Mouse (Mus musculus): ENCODE measurements at regions not wholly inside any gene's neighbourhood (a gene's known extent, or its start where the extent isn't known, plus 50 kb on each side); places are given as distances from the start of the nearest gene placed in this dataset.

DNA sequence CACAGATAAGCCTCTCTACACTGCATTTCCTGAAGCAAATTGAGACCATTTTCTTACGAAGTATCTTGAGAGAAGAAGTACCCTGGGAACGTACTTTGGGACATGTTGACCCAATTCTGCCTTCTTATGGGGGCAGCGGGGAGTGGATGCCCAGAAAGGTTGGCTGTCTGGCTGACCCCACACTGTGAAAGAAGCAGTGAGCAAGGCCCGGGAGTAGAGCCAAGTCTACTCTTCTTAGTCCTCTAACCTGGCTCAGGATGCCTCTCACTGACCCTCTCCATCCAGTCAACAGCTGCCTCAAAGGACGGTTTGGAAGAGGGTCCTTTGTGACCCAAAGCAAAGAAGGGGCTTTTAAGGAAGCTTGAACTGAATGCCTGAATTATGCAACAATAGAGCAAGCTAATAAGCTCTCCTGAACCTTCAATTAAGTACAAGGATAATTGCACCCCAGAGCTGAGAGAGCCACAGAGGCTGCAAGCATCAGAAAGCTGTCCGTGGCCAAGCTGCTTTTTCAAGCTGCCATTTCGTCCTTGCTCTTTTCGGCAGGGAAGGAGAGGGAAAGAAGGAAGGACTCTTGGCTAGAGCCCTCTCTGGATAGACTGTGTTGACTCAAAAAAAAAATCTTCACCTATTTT lies 70.3 kb downstream of the Pctp start:
- Histone ChIP-seq H3K27me3 (ENCODE audit: control insufficient read depth, insufficient read depth, low read length) (peaks cover 6% of the 10 kb centered on the region; the same call in 1 of the 2 replicates), H3K36me3 (ENCODE audit: control insufficient read depth, insufficient read depth, low read length) (no peaks in the 10 kb centered on the region), H3K27ac (replicated peaks in 1 of 2; ENCODE audit: control insufficient read depth in 1 of 2, insufficient read depth in 1 of 2, low read depth in 2 of 2, low read length in 2 of 2) (no peak overlapping the region), H3K4me3 (ENCODE audit: control insufficient read depth in 1 of 2, insufficient read depth in 1 of 2, low read depth in 1 of 2, low read length in 2 of 2) (no peak overlapping the region), H3K9me3 (ENCODE audit: control insufficient read depth, low read length) (no peaks in the 10 kb centered on the region), H3K4me1 (ENCODE audit: control insufficient read depth in 2 of 2, insufficient read depth in 2 of 2, low read length in 2 of 2) (no peaks in the 10 kb centered on the region), H3K9ac (ENCODE audit: low read length) (no peak overlapping the region), H3K4me2 (ENCODE audit: low read length) (no peak overlapping the region)
- no peak for ATAC-seq (ENCODE audit: insufficient number of reproducible peaks, insufficient read depth, low FRiP score, low read depth)
- 75% methylated on average over 8 of the region's 8 CpGs for WGBS

DNA sequence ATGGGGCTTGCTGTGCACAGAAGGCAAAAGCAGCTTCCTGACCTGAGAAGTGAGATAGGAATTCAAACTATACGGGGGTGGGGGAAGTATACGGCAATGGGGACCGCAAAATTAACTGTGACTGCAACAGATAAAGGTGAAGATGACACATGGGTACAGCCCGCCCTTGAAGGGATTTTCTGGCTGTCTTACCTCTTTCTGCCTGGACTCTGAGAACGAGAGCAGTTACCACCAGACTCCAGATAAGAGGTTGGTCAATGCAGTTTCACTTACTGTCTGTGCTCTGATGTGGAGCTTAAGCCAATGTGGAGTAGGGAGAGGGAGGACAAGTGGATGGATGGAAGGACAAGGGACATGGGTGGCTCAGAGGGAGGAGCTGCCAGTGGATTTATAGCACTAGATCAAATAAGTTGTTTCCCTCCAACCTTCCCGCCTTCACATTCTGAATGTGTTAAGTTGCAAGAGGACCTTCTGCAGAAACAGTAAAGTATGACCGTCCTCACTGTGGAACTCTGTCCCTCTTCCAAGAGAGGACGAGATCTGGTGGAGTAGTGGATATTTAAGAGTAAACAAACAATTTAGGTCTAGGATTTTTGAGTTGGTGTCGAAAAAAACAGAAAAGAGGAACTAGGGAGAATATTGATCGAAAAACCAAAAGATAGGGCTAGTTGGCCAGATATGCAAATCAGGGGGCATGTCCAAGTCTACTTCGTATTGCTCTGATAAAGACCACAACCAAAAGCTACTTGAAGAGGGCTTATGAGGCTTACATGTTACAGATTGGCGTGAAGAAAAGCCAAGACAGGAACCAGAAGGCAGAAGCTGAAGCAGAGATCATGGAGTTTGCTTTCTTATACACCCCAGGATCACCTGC lies 73.3 kb downstream of the Pctp start:
- Histone ChIP-seq H3K4me2 (ENCODE audit: low read length) (no peak overlapping the region), H3K9me3 (ENCODE audit: control insufficient read depth, low read length) (no peaks in the 10 kb centered on the region), H3K36me3 (ENCODE audit: control insufficient read depth, insufficient read depth, low read length) (no peaks in the 10 kb centered on the region), H3K9ac (ENCODE audit: low read length) (no peak overlapping the region), H3K27me3 (ENCODE audit: control insufficient read depth, insufficient read depth, low read length) (peaks cover 6% of the 10 kb centered on the region; the same call in 1 of the 2 replicates), H3K4me1 (ENCODE audit: control insufficient read depth in 2 of 2, insufficient read depth in 2 of 2, low read length in 2 of 2) (no peaks in the 10 kb centered on the region), H3K27ac (replicated peaks in 1 of 2; ENCODE audit: control insufficient read depth in 1 of 2, insufficient read depth in 1 of 2, low read depth in 2 of 2, low read length in 2 of 2) (no peak overlapping the region), H3K4me3 (ENCODE audit: control insufficient read depth in 1 of 2, insufficient read depth in 1 of 2, low read depth in 1 of 2, low read length in 2 of 2) (no peak overlapping the region)
- WGBS = 75% methylated on average over 12 of the region's 12 CpGs
- no peak for ATAC-seq (ENCODE audit: insufficient number of reproducible peaks, insufficient read depth, low FRiP score, low read depth)

DNA sequence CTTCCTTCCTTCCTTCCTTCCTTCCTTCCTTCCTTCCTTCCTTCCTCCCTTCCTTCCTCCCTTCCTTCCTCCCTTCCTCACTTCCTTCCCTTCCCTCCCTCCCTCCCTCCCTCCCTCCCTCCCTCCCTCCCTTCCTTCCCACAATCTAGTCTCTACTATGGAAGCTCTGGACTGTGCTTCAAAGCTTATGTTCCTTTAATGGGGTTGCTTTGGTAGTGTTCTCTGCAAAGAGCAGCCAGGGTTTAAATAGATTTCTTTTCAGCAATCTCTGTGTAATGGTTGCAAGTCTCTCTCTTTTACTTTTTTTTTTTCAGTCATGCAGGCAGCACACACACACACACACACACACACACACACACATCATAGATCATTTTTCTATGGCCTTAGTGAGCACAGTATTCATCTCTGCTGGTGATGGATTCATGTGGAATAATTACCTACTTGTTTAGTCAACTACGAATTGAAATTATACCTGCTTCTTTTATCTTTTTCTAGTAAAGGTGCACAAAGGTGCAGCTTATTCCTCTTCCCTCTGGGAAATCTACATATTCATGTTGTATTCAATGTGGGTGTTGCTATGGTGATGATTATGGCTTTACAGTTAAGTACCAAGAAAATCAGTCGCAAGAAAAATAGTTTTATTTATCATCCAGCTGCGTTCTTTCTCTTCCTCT lies 75.1 kb downstream of the Pctp start:
- Histone ChIP-seq H3K36me3 (ENCODE audit: control insufficient read depth, insufficient read depth, low read length) (no peaks in the 10 kb centered on the region), H3K27ac (replicated peaks in 1 of 2; ENCODE audit: control insufficient read depth in 1 of 2, insufficient read depth in 1 of 2, low read depth in 2 of 2, low read length in 2 of 2) (no peak overlapping the region), H3K4me1 (ENCODE audit: control insufficient read depth in 2 of 2, insufficient read depth in 2 of 2, low read length in 2 of 2) (peaks cover 0 to 4% of the 10 kb centered on the region in 2 experiments; a peak in 1 of 4 replicates), H3K4me3 (ENCODE audit: control insufficient read depth in 1 of 2, insufficient read depth in 1 of 2, low read depth in 1 of 2, low read length in 2 of 2) (no peak overlapping the region), H3K9ac (ENCODE audit: low read length) (no peak overlapping the region), H3K9me3 (ENCODE audit: control insufficient read depth, low read length) (no peaks in the 10 kb centered on the region), H3K27me3 (ENCODE audit: control insufficient read depth, insufficient read depth, low read length) (peaks cover 6% of the 10 kb centered on the region; the same call in 1 of the 2 replicates), H3K4me2 (ENCODE audit: low read length) (no peak overlapping the region)
- ATAC-seq (ENCODE audit: insufficient number of reproducible peaks, insufficient read depth, low FRiP score, low read depth) = no peak
- WGBS = 80% methylated on average over 3 of the region's 3 CpGs

DNA sequence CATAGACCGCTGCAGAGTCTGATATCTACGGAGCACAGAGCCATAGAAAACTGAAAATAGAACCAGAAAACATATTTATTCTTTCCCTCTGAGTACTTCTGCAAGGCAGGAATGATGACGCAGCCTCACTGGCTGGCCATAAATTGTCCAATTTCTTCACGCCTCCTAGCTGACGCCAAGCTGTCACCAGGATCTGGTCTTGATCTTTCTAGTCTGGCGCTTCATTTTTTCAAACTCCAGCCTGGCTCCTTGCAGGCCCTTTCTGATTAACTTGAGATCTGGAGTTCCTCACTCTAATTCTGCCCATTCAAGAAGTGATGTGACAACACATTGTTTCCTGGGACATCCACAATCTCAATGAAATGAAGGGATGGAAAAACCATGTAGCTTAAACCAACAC lies 80.1 kb downstream of the Pctp start:
- Histone ChIP-seq H3K4me2 (ENCODE audit: low read length) (0 out of 2 replicates have a peak overlapping the region, but pooled peaks have one; percentile 16), H3K4me1 (ENCODE audit: control insufficient read depth in 2 of 2, insufficient read depth in 2 of 2, low read length in 2 of 2) (peaks cover 0 to 10% of the 10 kb centered on the region in 2 experiments; a peak in 3 of 4 replicates), H3K27ac (replicated peaks in 1 of 2; ENCODE audit: control insufficient read depth in 1 of 2, insufficient read depth in 1 of 2, low read depth in 2 of 2, low read length in 2 of 2) (no peak overlapping the region), H3K4me3 (ENCODE audit: control insufficient read depth in 1 of 2, insufficient read depth in 1 of 2, low read depth in 1 of 2, low read length in 2 of 2) (no peak overlapping the region), H3K36me3 (ENCODE audit: control insufficient read depth, insufficient read depth, low read length) (no peaks in the 10 kb centered on the region), H3K9ac (ENCODE audit: low read length) (no peak overlapping the region), H3K9me3 (ENCODE audit: control insufficient read depth, low read length) (no peaks in the 10 kb centered on the region), H3K27me3 (ENCODE audit: control insufficient read depth, insufficient read depth, low read length) (0 out of 2 replicates have a peak, but pooled peaks cover 3% of the 10 kb centered on the region)
- 16% methylated on average over 6 of the region's 6 CpGs for WGBS
- no peak for ATAC-seq (ENCODE audit: insufficient number of reproducible peaks, insufficient read depth, low FRiP score, low read depth)

DNA sequence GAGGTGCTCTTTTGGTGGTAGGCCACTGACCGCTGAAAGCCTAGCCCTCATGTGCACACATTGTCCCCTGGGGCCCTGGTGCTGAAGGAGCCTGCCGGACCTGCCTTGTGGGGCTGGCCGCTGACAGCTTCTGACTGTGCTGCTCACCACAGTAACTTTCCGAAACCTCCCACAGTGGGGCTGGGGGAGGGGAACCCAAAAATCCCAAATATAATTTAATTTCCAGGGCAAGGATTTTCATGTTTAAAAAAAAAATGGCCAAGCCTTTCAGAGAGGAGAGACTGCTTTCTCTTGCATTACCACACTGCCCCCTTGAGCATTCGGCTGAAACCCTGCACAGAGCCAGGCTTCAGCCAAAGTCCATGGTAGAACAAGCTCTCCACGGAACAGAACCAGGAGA lies 81.5 kb downstream of the Pctp start:
- 28% methylated on average over 6 of the region's 6 CpGs for WGBS

DNA sequence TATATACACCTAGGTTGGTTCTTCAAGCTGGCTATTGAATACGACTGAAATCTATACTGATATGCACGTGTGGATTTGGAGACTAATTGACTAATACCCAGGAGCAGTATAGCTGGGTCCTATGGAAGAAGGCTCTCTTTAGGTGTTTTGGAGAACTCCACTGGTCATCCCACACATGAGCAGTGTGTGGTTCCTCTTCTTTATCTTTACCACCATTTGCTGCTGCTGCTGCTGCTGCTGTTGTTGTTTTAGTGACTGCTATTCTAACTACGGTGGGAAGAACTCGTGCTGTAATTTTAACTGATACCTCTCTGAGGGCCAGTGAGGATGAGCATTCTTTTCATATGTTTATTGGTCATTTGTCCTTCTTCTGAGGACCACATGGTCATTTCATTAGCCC lies 86.9 kb downstream of the Pctp start:
- 62% methylated on average over 4 of the region's 4 CpGs for WGBS
- 0 out of 2 replicates have a peak, but pooled peaks cover 7% of the 10 kb centered on the region for H3K27me3 ChIP-seq (ENCODE audit: control insufficient read depth, insufficient read depth, low read length)
- H3K36me3 ChIP-seq (ENCODE audit: control insufficient read depth, insufficient read depth, low read length) = no peaks in the 10 kb centered on the region
- no peak overlapping the region for H3K4me2 ChIP-seq (ENCODE audit: low read length)
- no peaks in the 10 kb centered on the region for H3K9me3 ChIP-seq (ENCODE audit: control insufficient read depth, low read length)
- no peak overlapping the region for H3K9ac ChIP-seq (ENCODE audit: low read length)
- H3K27ac ChIP-seq (replicated peaks in 1 of 2; ENCODE audit: control insufficient read depth in 1 of 2, insufficient read depth in 1 of 2, low read depth in 2 of 2, low read length in 2 of 2) = no peak overlapping the region
- H3K4me1 ChIP-seq (ENCODE audit: control insufficient read depth in 2 of 2, insufficient read depth in 2 of 2, low read length in 2 of 2) = peaks cover 0 to 5% of the 10 kb centered on the region in 2 experiments; a peak in 1 of 4 replicates
- no peak overlapping the region for H3K4me3 ChIP-seq (ENCODE audit: control insufficient read depth in 1 of 2, insufficient read depth in 1 of 2, low read depth in 1 of 2, low read length in 2 of 2)
- ATAC-seq (ENCODE audit: insufficient number of reproducible peaks, insufficient read depth, low FRiP score, low read depth) = no peak

More for the DNA sequence above, 81.5 kb downstream of the Pctp start:
- no peak for ATAC-seq (ENCODE audit: insufficient number of reproducible peaks, insufficient read depth, low FRiP score, low read depth)
- H3K9ac ChIP-seq (ENCODE audit: low read length) = no peak overlapping the region
- no peaks in the 10 kb centered on the region for H3K36me3 ChIP-seq (ENCODE audit: control insufficient read depth, insufficient read depth, low read length)
- no peak overlapping the region for H3K27ac ChIP-seq (replicated peaks in 1 of 2; ENCODE audit: control insufficient read depth in 1 of 2, insufficient read depth in 1 of 2, low read depth in 2 of 2, low read length in 2 of 2)
- H3K4me1 ChIP-seq (ENCODE audit: control insufficient read depth in 2 of 2, insufficient read depth in 2 of 2, low read length in 2 of 2) = peaks cover 0 to 10% of the 10 kb centered on the region in 2 experiments; a peak in 3 of 4 replicates
- no peaks in the 10 kb centered on the region for H3K9me3 ChIP-seq (ENCODE audit: control insufficient read depth, low read length)
- H3K27me3 ChIP-seq (ENCODE audit: control insufficient read depth, insufficient read depth, low read length) = 0 out of 2 replicates have a peak, but pooled peaks cover 3% of the 10 kb centered on the region
- no peak overlapping the region for H3K4me2 ChIP-seq (ENCODE audit: low read length)
- H3K4me3 ChIP-seq (ENCODE audit: control insufficient read depth in 1 of 2, insufficient read depth in 1 of 2, low read depth in 1 of 2, low read length in 2 of 2) = no peak overlapping the region

DNA sequence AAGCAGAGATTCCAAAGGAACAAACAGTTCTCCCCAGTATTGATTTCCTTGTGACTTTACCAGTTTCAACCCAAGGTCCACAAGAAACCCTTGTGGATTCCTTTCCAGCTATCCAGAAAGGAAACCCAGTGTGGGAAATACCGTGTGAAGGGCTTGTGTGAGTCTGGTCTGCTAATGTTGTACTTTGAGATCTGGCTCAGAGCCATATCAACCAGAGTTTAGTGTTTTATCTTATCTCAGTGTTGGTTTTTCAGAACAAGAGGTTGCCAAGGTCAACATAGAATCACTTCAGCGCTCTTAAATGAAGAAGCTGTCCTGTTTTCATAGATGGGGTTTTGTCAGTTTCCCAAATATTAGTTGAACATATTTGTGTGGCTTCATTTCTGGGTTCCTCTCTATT lies 88.1 kb downstream of the Pctp start:
- peak; percentile 26; the same call in 1 of the 2 replicates for ATAC-seq (ENCODE audit: insufficient number of reproducible peaks, insufficient read depth, low FRiP score, low read depth)
- Histone ChIP-seq H3K4me1 (ENCODE audit: control insufficient read depth in 2 of 2, insufficient read depth in 2 of 2, low read length in 2 of 2) (peaks cover 0 to 5% of the 10 kb centered on the region in 2 experiments; a peak in 1 of 4 replicates), H3K36me3 (ENCODE audit: control insufficient read depth, insufficient read depth, low read length) (no peaks in the 10 kb centered on the region), H3K4me3 (ENCODE audit: control insufficient read depth in 1 of 2, insufficient read depth in 1 of 2, low read depth in 1 of 2, low read length in 2 of 2) (no peak overlapping the region), H3K9me3 (ENCODE audit: control insufficient read depth, low read length) (no peaks in the 10 kb centered on the region), H3K27me3 (ENCODE audit: control insufficient read depth, insufficient read depth, low read length) (0 out of 2 replicates have a peak, but pooled peaks cover 7% of the 10 kb centered on the region), H3K27ac (replicated peaks in 1 of 2; ENCODE audit: control insufficient read depth in 1 of 2, insufficient read depth in 1 of 2, low read depth in 2 of 2, low read length in 2 of 2) (no peak overlapping the region), H3K4me2 (ENCODE audit: low read length) (no peak overlapping the region), H3K9ac (ENCODE audit: low read length) (no peak overlapping the region)
- 8% methylated on average over 2 of the region's 2 CpGs for WGBS
